Mouse (Mus musculus) frontal cortex, postnatal 36 days (tissue): ENCODE data around the gene Thy1.

ENCODE experiments used
- DNase-seq, 2 experiments: peaks; one replicate each; pipeline ENCODE4 v3.0.0; 2022; ENCODE audit warnings: low spot score in 2 of 2

Gene Thy1

GRCm38 (mm10) chr9:44082266-44082665 lies 39.1 kb downstream of the Thy1 start:
- no peak for DNase-seq

GRCm38 (mm10) chr9:44083392-44084121 lies 40.4 kb downstream of the Thy1 start:
- DNase-seq, result peak; percentile 76 to 87

DNA sequence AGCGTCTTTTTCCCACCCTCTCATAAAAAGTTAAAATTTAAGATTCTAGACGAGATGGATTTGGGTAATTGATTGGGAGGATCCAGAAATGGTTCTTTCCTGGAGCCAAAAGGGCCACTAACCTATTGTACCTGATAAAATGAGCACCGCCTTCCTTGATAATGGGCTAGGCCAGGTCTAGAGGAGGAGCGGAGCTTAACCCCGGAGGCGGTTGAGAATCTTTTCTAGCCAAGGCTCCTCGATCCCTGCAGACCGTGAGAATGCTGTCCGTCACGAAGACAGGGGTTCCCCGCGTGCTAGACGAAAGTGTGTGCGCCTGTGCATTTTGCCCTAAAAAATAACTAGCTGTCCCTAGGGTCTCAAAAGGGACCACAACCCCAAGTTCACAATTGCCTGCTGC lies 41.1 kb downstream of the Thy1 start:
- no peak for DNase-seq

GRCm38 (mm10) chr9:44084659-44085229 lies 41.6 kb downstream of the Thy1 start:
- DNase-seq, result peak; percentile 90 to 92

GRCm38 (mm10) chr9:44085276-44085675 lies 42.1 kb downstream of the Thy1 start:
- DNase-seq, result no peak

GRCm38 (mm10) chr9:44085741-44086665 lies 42.8 kb downstream of the Thy1 start:
- DNase-seq, result peak; percentile 78 to 83

GRCm38 (mm10) chr9:44086960-44087359 lies 43.8 kb downstream of the Thy1 start:
- DNase-seq, result no peak

DNA sequence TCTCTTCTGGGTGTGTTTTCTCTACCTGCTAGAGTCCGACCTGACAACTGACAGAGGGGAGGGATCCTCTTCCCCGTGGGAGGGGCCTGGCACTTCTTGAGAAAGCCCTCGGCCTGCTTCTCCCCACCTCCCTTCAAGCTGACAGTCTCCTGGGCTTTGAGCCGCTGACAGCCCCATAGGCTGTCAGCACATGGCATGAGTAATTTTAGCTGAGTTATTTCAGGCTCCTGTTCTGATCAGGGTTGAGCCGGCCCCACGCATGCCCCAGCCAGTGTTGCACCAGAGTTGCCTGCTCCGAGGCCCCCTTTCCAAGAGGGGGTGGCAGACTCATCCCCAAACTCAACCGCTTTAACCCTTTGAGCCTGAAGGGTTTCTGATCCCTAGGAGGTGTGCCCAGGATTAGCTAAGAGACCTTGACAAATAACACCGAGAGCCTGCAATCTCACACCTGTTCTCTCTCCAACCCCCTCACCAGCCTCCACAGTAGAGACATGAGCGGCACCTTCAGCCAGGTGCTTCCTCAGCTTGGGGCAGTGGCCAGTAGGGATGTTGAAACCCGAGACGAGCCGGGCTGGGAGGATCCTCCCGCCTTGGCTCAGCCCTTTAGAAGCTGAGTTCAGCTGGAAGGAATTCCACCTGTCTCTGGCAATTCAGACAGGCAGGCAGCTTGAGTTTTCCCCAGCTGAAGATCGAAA lies 44.7 kb downstream of the Thy1 start:
- DNase-seq, result peak; percentile 58 to 77

DNA sequence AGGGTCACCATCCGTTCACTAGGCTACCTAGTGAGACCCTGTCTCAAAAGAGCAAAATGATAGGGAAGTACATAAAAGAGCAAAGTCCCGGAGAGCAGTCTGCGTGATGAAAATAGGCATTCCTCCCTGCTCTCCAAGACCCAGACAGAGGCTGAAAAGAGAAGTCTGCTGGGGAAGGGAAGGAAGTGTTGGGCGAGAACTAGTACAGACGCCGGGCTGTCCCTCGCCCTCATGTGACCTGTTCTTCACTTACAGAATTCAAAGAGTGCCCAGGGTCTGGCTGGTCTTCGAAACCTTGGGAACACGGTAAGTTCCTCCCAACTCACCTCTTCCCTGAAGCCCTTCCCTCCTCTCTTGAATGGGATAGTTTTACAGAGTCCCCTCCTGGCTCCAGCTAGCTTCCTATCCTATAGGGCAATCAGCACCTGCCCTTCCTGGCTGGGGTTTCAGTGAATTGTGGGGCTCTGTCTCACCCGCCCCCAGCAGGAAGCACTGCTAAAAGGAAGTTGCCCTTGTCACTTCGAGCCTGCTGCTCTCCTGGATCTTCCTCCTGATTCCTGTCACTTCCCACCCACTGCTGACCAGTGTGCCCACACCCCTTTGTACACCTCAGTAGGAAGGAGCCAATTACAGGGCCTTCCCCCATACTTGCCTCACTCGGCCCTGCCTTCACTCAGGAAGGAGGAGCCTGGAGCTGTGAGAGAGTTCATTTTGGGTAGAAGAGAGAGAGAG lies 45.9 kb downstream of the Thy1 start:
- no peak for DNase-seq

- DNase-seq, result peak; percentile 86 to 89
Measured at GRCm38 (mm10) chr9:44093612-44094503, 50.7 kb downstream of the Thy1 start.

DNA sequence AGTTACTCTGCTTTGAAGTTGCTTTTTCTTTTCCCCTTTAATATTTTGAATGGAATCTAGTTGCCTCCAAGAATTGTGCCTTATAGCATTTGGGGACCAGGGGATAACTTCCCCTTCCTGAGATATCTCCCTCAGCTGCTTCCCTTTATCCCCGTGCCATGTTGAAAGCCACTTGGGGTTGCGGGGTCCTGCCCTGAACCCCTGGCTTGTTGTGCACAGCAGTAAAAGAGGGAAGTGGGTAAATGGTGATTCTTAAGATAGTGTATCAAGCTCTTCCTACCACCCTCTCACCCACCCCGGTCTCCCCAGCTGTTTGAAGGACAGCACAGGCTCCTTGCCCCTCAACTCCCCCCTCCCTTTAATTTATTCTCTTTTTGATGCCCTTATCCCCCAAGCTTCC lies 51.6 kb downstream of the Thy1 start:
- DNase-seq, result no peak

GRCm38 (mm10) chr9:44095781-44096180 lies 52.6 kb downstream of the Thy1 start:
- no peak for DNase-seq

- no peak for DNase-seq
Measured at GRCm38 (mm10) chr9:44096536-44096935, 53.4 kb downstream of the Thy1 start.
